Comparison of ENCODE assay signal across 14 mouse cellular contexts in the genomic region with DNA sequence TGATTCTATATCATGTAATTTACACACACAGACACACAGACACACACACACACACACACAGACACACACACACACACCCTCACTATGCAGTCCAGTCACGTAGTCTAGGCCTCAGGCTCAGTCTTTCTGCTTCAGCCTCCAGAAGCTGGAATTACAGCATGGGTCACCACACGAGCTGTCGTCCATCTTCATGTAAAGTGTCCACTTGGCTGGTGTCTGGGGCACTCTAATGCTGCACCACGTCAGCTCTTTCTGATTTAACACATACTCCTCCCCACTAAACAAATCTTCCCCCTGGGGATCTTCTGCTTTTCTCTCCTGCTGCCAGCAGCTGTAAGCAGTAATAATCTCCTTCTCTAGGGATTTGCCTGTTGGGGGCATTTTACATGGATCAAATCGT. TPM values are rescaled to one million over a fixed set of nuclear protein-coding genes. Genes with fewer than 3 reads are reported as not detected.
A peak's percentile ranks its signal among the peaks of the same experiment; 100 is the strongest.
DNase-seq lines count a peak whose midpoint lies in the region; ATAC-seq lines count a peak whose summit lies in the region.
"Had no signal": no experiment of that assay in that cellular context is flagged by ENCODE, and none has a peak within 500 bp of the region (broad histone marks: within the 10 kb centered on the region; RNA-seq: fewer than 3 reads in every experiment).

No protein-coding gene starts in this region.

- no peak overlapping the region for H3K4me3 ChIP-seq in embryonic facial prominence, embryonic 14.5 days (ENCODE audit: low read depth, low read length)
- no peak overlapping the region for H3K4me3 ChIP-seq in embryonic facial prominence, embryonic 10.5 days
- H3K4me3 ChIP-seq in heart, embryonic 16.5 days (ENCODE audit: low read length), result no peak overlapping the region
- H3K4me3 ChIP-seq in hindbrain, embryonic 12.5 days, result no peak overlapping the region
- no peak overlapping the region for H3K4me3 ChIP-seq in midbrain, embryonic 16.5 days (ENCODE audit: low read depth, low read length)
- H3K4me3 ChIP-seq: liver, embryonic 12.5 days had no signal

- H3K36me3 ChIP-seq in embryonic facial prominence, embryonic 14.5 days (ENCODE audit: control insufficient read depth, insufficient read depth, low read length), result peaks cover 10% of the 10 kb centered on the region
- H3K36me3 ChIP-seq in embryonic facial prominence, embryonic 10.5 days (replicated peaks), result peaks cover 11% of the 10 kb centered on the region; the same call in 1 of the 2 replicates
- peaks cover 3% of the 10 kb centered on the region; the same call in 1 of the 2 replicates for H3K36me3 ChIP-seq in heart, embryonic 16.5 days (ENCODE audit: control insufficient read depth, insufficient read depth)
- H3K36me3 ChIP-seq in hindbrain, embryonic 12.5 days, result 0 out of 2 replicates have a peak, but pooled peaks cover 4% of the 10 kb centered on the region
- peaks cover 3% of the 10 kb centered on the region; the same call in 1 of the 2 replicates for H3K36me3 ChIP-seq in midbrain, embryonic 16.5 days (ENCODE audit: control insufficient read depth, insufficient read depth, low read length)
- H3K36me3 ChIP-seq: liver, embryonic 12.5 days had no signal

- no peaks in the 10 kb centered on the region for H3K27me3 ChIP-seq in embryonic facial prominence, embryonic 14.5 days (replicated peaks; ENCODE audit: control insufficient read depth, insufficient read depth, low read length)
- H3K27me3 ChIP-seq in embryonic facial prominence, embryonic 10.5 days (replicated peaks; ENCODE audit: low read depth, poor library complexity, severe bottlenecking), result no peaks in the 10 kb centered on the region
- H3K27me3 ChIP-seq in heart, embryonic 16.5 days (ENCODE audit: control insufficient read depth, insufficient read depth, low read length), result no peaks in the 10 kb centered on the region
- H3K27me3 ChIP-seq in hindbrain, embryonic 12.5 days, result no peaks in the 10 kb centered on the region
- no peaks in the 10 kb centered on the region for H3K27me3 ChIP-seq in midbrain, embryonic 16.5 days (ENCODE audit: control insufficient read depth, insufficient read depth, low read depth, low read length)
- H3K27me3 ChIP-seq: liver, embryonic 12.5 days had no signal

- H3K27ac ChIP-seq in embryonic facial prominence, embryonic 14.5 days (replicated peaks; ENCODE audit: low read depth, low read length), result no peak overlapping the region
- no peak overlapping the region for H3K27ac ChIP-seq in embryonic facial prominence, embryonic 10.5 days (replicated peaks)
- 0 out of 2 replicates have a peak overlapping the region, but pooled peaks have one; percentile 24 for H3K27ac ChIP-seq in heart, embryonic 16.5 days (ENCODE audit: low read length)
- H3K27ac ChIP-seq in hindbrain, embryonic 12.5 days, result peak overlapping the region; percentile 66
- peak overlapping the region; percentile 44; the same call in 1 of the 2 replicates for H3K27ac ChIP-seq in midbrain, embryonic 16.5 days (ENCODE audit: low read length)
- H3K27ac ChIP-seq: liver, embryonic 12.5 days had no signal

- 0 out of 2 replicates have a peak overlapping the region, but pooled peaks have one; percentile 6 for H3K9ac ChIP-seq in embryonic facial prominence, embryonic 14.5 days (ENCODE audit: low read depth, low read length)
- H3K9ac ChIP-seq in heart, embryonic 16.5 days (ENCODE audit: low read length), result no peak overlapping the region
- no peak overlapping the region for H3K9ac ChIP-seq in hindbrain, embryonic 12.5 days
- 0 out of 2 replicates have a peak overlapping the region, but pooled peaks have one; percentile 32 for H3K9ac ChIP-seq in midbrain, embryonic 16.5 days (ENCODE audit: low read depth, low read length)
- H3K9ac ChIP-seq: liver, embryonic 12.5 days had no signal

- no peaks in the 10 kb centered on the region for H3K9me3 ChIP-seq in embryonic facial prominence, embryonic 14.5 days (ENCODE audit: control insufficient read depth, low read length)
- no peaks in the 10 kb centered on the region for H3K9me3 ChIP-seq in embryonic facial prominence, embryonic 10.5 days
- no peaks in the 10 kb centered on the region for H3K9me3 ChIP-seq in heart, embryonic 16.5 days (replicated peaks; ENCODE audit: control insufficient read depth, low read length)
- no peaks in the 10 kb centered on the region for H3K9me3 ChIP-seq in hindbrain, embryonic 12.5 days (replicated peaks)
- no peaks in the 10 kb centered on the region for H3K9me3 ChIP-seq in midbrain, embryonic 16.5 days (replicated peaks; ENCODE audit: control insufficient read depth, low read length, poor library complexity, severe bottlenecking)
- H3K9me3 ChIP-seq: liver, embryonic 12.5 days had no signal

- DNase-seq in embryonic facial prominence, embryonic 14.5 days (ENCODE audit: low spot score), result peak; percentile 62
- no peak for DNase-seq in embryonic facial prominence, embryonic 10.5 days (ENCODE audit: low spot score)
- no peak for DNase-seq in heart, postnatal 4 days
- DNase-seq in liver, result no peak
- no peak for DNase-seq in ovary, postnatal 36 days (ENCODE audit: low spot score)
- DNase-seq: adrenal gland, postnatal 14 days; cerebellum, postnatal 36 days; layer of hippocampus, adult 9-11 months; thymus, postnatal 36 days had no signal

- H3K4me1 ChIP-seq in embryonic facial prominence, embryonic 14.5 days (ENCODE audit: control insufficient read depth, insufficient read depth, low read length), result no peaks in the 10 kb centered on the region
- 0 out of 2 replicates have a peak, but pooled peaks cover 8% of the 10 kb centered on the region for H3K4me1 ChIP-seq in embryonic facial prominence, embryonic 10.5 days
- H3K4me1 ChIP-seq in heart, embryonic 16.5 days (ENCODE audit: control insufficient read depth, insufficient read depth, low read length), result peaks cover 4% of the 10 kb centered on the region; the same call in 1 of the 2 replicates
- H3K4me1 ChIP-seq in hindbrain, embryonic 12.5 days, result peaks cover 3% of the 10 kb centered on the region
- peaks cover 6% of the 10 kb centered on the region for H3K4me1 ChIP-seq in midbrain, embryonic 16.5 days (ENCODE audit: control insufficient read depth, insufficient read depth, low read length)
- H3K4me1 ChIP-seq: liver, embryonic 12.5 days had no signal

- no peak; the same call in 1 of the 2 replicates for ATAC-seq in embryonic facial prominence, embryonic 14.5 days (ENCODE audit: low read depth)
- ATAC-seq in heart, embryonic 16.5 days (replicated peaks; ENCODE audit: extremely low read depth, insufficient read depth, low FRiP score), result no peak
- ATAC-seq in hindbrain, embryonic 12.5 days (ENCODE audit: low FRiP score), result peak; percentile 66
- ATAC-seq in midbrain, embryonic 16.5 days, result no peak
- ATAC-seq: liver, embryonic 12.5 days; lung, postnatal 0 days had no signal

- H3K4me2 ChIP-seq in embryonic facial prominence, embryonic 14.5 days (ENCODE audit: low read depth, low read length), result no peak overlapping the region
- H3K4me2 ChIP-seq in heart, embryonic 16.5 days (ENCODE audit: low read depth, low read length), result no peak overlapping the region
- no peak overlapping the region for H3K4me2 ChIP-seq in hindbrain, embryonic 12.5 days (replicated peaks)
- H3K4me2 ChIP-seq in midbrain, embryonic 16.5 days (ENCODE audit: low read length), result no peak overlapping the region
- H3K4me2 ChIP-seq: liver, embryonic 12.5 days had no signal

- 50% methylated on average over 5 of the region's 5 CpGs for WGBS in embryonic facial prominence, embryonic 14.5 days
- 64% methylated on average over 5 of the region's 5 CpGs for WGBS in embryonic facial prominence, embryonic 10.5 days
- 63% methylated on average over 5 of the region's 5 CpGs for WGBS in heart, embryonic 16.5 days
- 52% methylated on average over 5 of the region's 5 CpGs for WGBS in hindbrain, embryonic 12.5 days
- WGBS in midbrain, embryonic 16.5 days, result 25% methylated on average over 5 of the region's 5 CpGs

RNA-seq across cellular contexts. Expression of a gene that starts 13.1 kb away (rescaled TPM):
- polyA plus RNA-seq in embryonic facial prominence, embryonic 14.5 days (2014; fragmentation: Nextera tagmentation; extraction: Ambion mirVana), result 28.2 and 32.8 TPM in 2 replicates
- 8.7 and 11.1 TPM in 2 replicates for polyA plus RNA-seq in embryonic facial prominence, embryonic 10.5 days (2016; fragmentation: Nextera tagmentation; extraction: Ambion mirVana)
- 7.8 and 8.4 TPM in 2 replicates for polyA plus RNA-seq in heart, embryonic 16.5 days (2015; fragmentation: Nextera tagmentation; extraction: Ambion mirVana)
- total RNA-seq in heart, postnatal 4 days (2021), result 10 to 100 TPM; 13.3 to 14.0 TPM
- 15.6 and 20.2 TPM in 2 replicates for polyA plus RNA-seq in hindbrain, embryonic 12.5 days (2016; fragmentation: Nextera tagmentation; extraction: Ambion mirVana)
- 27.4 and 29.4 TPM in 2 replicates for polyA plus RNA-seq in midbrain, embryonic 16.5 days (2015; fragmentation: Nextera tagmentation; extraction: Ambion mirVana)

Comparison
In these comparisons a context has a peak if more than half of its experiments do, and no peak if none do; other contexts are left out.
1. H3K27ac ChIP-seq: peak in heart, embryonic 16.5 days (single experiment), hindbrain, embryonic 12.5 days (single experiment) and midbrain, embryonic 16.5 days (single experiment); none in embryonic facial prominence, embryonic 14.5 days (single experiment) and embryonic facial prominence, embryonic 10.5 days (single experiment).
2. H3K9ac ChIP-seq: peak in embryonic facial prominence, embryonic 14.5 days (single experiment) and midbrain, embryonic 16.5 days (single experiment); none in heart, embryonic 16.5 days (single experiment) and hindbrain, embryonic 12.5 days (single experiment).